Mouse (Mus musculus): ENCODE results near the gene C130074G19Rik.

The C130074G19Rik gene

GRCm38 (mm10) chr1:184882281-184883268 lies at the start of gene C130074G19Rik:
TSS of gene C130074G19Rik (minus strand) at chr1:184883218.
- in situ Hi-C loops (cut with MboI, MseI), result no loop called here

GRCm38 (mm10) chr1:184931097-184931496 lies 48.1 kb upstream of the C130074G19Rik start:
- in situ Hi-C loops (cut with MboI, MseI), result no loop called here

- in situ Hi-C loops (cut with MboI, MseI), result no loop called here
Measured at GRCm38 (mm10) chr1:184928382-184928781, 45.4 kb upstream of the C130074G19Rik start.

GRCm38 (mm10) chr1:184927911-184928310 lies 44.9 kb upstream of the C130074G19Rik start:
- in situ Hi-C loops (cut with MboI, MseI), result no loop called here

GRCm38 (mm10) chr1:184922824-184923223 lies 39.8 kb upstream of the C130074G19Rik start:
- in situ Hi-C loops (cut with MboI, MseI), result no loop called here

- in situ Hi-C loops (cut with MboI, MseI), result no loop called here
Measured at GRCm38 (mm10) chr1:184920057-184920456, 37.0 kb upstream of the C130074G19Rik start.

- in situ Hi-C loops (cut with MboI, MseI), result no loop called here
Measured at GRCm38 (mm10) chr1:184918227-184918888, 35.3 kb upstream of the C130074G19Rik start.

- in situ Hi-C loops (cut with MboI, MseI), result no loop called here
Measured at GRCm38 (mm10) chr1:184912336-184912735, 29.3 kb upstream of the C130074G19Rik start.

- in situ Hi-C loops (cut with MboI, MseI), result no loop called here
Measured at GRCm38 (mm10) chr1:184911861-184912260, 28.8 kb upstream of the C130074G19Rik start.

GRCm38 (mm10) chr1:184908558-184908957 lies 25.5 kb upstream of the C130074G19Rik start:
- in situ Hi-C loops (cut with MboI, MseI), result no loop called here

GRCm38 (mm10) chr1:184905904-184906745 lies 23.1 kb upstream of the C130074G19Rik start:
- in situ Hi-C loops (cut with MboI, MseI), result no loop called here

- in situ Hi-C loops (cut with MboI, MseI), result no loop called here
Measured at GRCm38 (mm10) chr1:184905371-184905770, 22.4 kb upstream of the C130074G19Rik start.

- in situ Hi-C loops (cut with MboI, MseI), result no loop called here
Measured at GRCm38 (mm10) chr1:184903697-184904096, 20.7 kb upstream of the C130074G19Rik start.

GRCm38 (mm10) chr1:184902886-184903285 lies 19.9 kb upstream of the C130074G19Rik start:
- in situ Hi-C loops (cut with MboI, MseI), result no loop called here

- in situ Hi-C loops (cut with MboI, MseI), result no loop called here
Measured at GRCm38 (mm10) chr1:184897350-184897749, 14.3 kb upstream of the C130074G19Rik start.

GRCm38 (mm10) chr1:184891998-184892397 lies 9.0 kb upstream of the C130074G19Rik start:
- in situ Hi-C loops (cut with MboI, MseI), result no loop called here

- in situ Hi-C loops (cut with MboI, MseI), result no loop called here
Measured at GRCm38 (mm10) chr1:184889454-184889853, 6.4 kb upstream of the C130074G19Rik start.

- in situ Hi-C loops (cut with MboI, MseI), result no loop called here
Measured at GRCm38 (mm10) chr1:184886160-184886559, 3.1 kb upstream of the C130074G19Rik start.

GRCm38 (mm10) chr1:184881861-184882260 lies 1.2 kb downstream of the C130074G19Rik start:
- in situ Hi-C loops (cut with MboI, MseI), result no loop called here

GRCm38 (mm10) chr1:184881211-184881610 lies 1.8 kb downstream of the C130074G19Rik start:
- in situ Hi-C loops (cut with MboI, MseI), result no loop called here

GRCm38 (mm10) chr1:184878860-184879259 lies 4.2 kb downstream of the C130074G19Rik start:
- in situ Hi-C loops (cut with MboI, MseI), result no loop called here

- in situ Hi-C loops (cut with MboI, MseI), result no loop called here
Measured at GRCm38 (mm10) chr1:184877306-184877705, 5.7 kb downstream of the C130074G19Rik start.

Data from regulatory T cell (primary cell).